Mouse (Mus musculus) forebrain, postnatal 0 days (tissue): ENCODE results near the gene Gm2916. TPM values are rescaled to one million over a fixed set of nuclear protein-coding genes. Genes with fewer than 3 reads are reported as not detected.
"Not testable (repeated sequence)": the region's sequence is repeated elsewhere in the genome, so short reads cannot be mapped to it uniquely, and the experiment has no call there.

Source experiments
- ATAC-seq: fragments of 200-750 bp; cut with Nextera tagmentation; 2 replicates; pipeline ENCODE4 v1.8.0; 2017; ENCODE audit warnings: mild to moderate bottlenecking, moderate library complexity
- DNase-seq: peaks from one replicate; pipeline ENCODE4 v3.0.0-alpha.2; 2015
- H3K27ac ChIP-seq: fragments of 300-500 bp; sonication (generic); 2 replicates; pipeline ENCODE4 v1.5.1; 2014; ENCODE audit warnings: low read depth, mild to moderate bottlenecking, antibody characterized with exemption, low read length, moderate library complexity, mixed read lengths
- H3K27me3 ChIP-seq: fragments of 300-500 bp; sonication (generic); 2 replicates; pipeline ENCODE4 v1.6.1; 2014; ENCODE audit warnings: mild to moderate bottlenecking, low read length, mixed read lengths; ENCODE audit not compliant: insufficient read depth
- H3K36me3 ChIP-seq: fragments of 300-500 bp; sonication (generic); 2 replicates; pipeline ENCODE4 v1.6.1; 2014; ENCODE audit warnings: mild to moderate bottlenecking, moderate library complexity; ENCODE audit not compliant: insufficient read depth
- H3K4me1 ChIP-seq: fragments of 300-500 bp; sonication (generic); 2 replicates; pipeline ENCODE4 v1.6.1; 2014; ENCODE audit warnings: antibody characterized with exemption; ENCODE audit not compliant: insufficient read depth
- H3K4me2 ChIP-seq: fragments of 300-500 bp; sonication (generic); 2 replicates; pipeline ENCODE4 v1.6.1; 2014; ENCODE audit warnings: low read depth, mild to moderate bottlenecking, moderate library complexity
- H3K4me3 ChIP-seq: fragments of 300-500 bp; sonication (generic); 2 replicates; pipeline ENCODE4 v1.5.1; 2014; ENCODE audit warnings: low read depth, low read length, mixed read lengths
- H3K9ac ChIP-seq: fragments of 300-500 bp; sonication (generic); 2 replicates; pipeline ENCODE4 v1.6.1; 2014; ENCODE audit warnings: mild to moderate bottlenecking
- H3K9me3 ChIP-seq: fragments of 300-500 bp; sonication (generic); 2 replicates; pipeline ENCODE4 v1.6.1; 2016; ENCODE audit warnings: low read length
- WGBS: fragments of 180-500 bp; shearing (Covaris S2); extraction: QIAGEN DNeasy Blood & Tissue Kit; methylation state at CpG from one replicate; pipeline ENCODE4 v1.1.7; 2014; 5-methylcytosine and 5-hydroxymethylcytosine counted together
- polyA plus RNA-seq: library from polyadenylated mRNA; unstranded; fragments of >200 nt; fragmentation: Nextera tagmentation; extraction: Ambion mirVana; gene quantifications from 2 replicates; pipeline ENCODE4 v1.2.1, GENCODE M21; 2015
- total RNA-seq: library from RNA; depleted of rRNA; stranded (reverse); fragments of >200 nt; gene quantifications from 2 replicates; pipeline ENCODE4 v1.2.3, GENCODE M21; 2014; rRNA removed

Gene Gm2916
- total RNA-seq: 0.15 TPM in 1 of 2 replicates, not detected in the other
- polyA plus RNA-seq: 0.13 TPM in 1 of 2 replicates, not detected in the other

- H3K4me1 ChIP-seq, H3K9ac ChIP-seq, ATAC-seq, H3K9me3 ChIP-seq, H3K4me3 ChIP-seq, H3K36me3 ChIP-seq, H3K4me2 ChIP-seq, DNase-seq, H3K27me3 ChIP-seq, H3K27ac ChIP-seq: not testable (repeated sequence)
- WGBS: no CpG with 5 or more reads among the region's 1 CpGs
These were observed at the start of gene Gm2916 for GRCm38 (mm10) chr14:3883872-3884271. Gm2916 (plus strand) TSS chr14:3884172.

GRCm38 (mm10) chr14:3845945-3846344 lies 38.0 kb upstream of the Gm2916 start, which contains the start of gene Gm3033:
Gm3033 (plus strand) TSS chr14:3846245.
- whole genome bisulfite sequencing: no CpG with 5 or more reads among the region's 2 CpGs
- not testable (repeated sequence) for H3K27me3 ChIP-seq, ATAC-seq, H3K9me3 ChIP-seq, H3K4me1 ChIP-seq, H3K27ac ChIP-seq, H3K36me3 ChIP-seq, H3K9ac ChIP-seq, DNase-seq, H3K4me2 ChIP-seq, H3K4me3 ChIP-seq

- H3K27me3 ChIP-seq, DNase-seq, H3K4me1 ChIP-seq, H3K27ac ChIP-seq, H3K9ac ChIP-seq, H3K4me2 ChIP-seq, H3K9me3 ChIP-seq, ATAC-seq, H3K4me3 ChIP-seq, H3K36me3 ChIP-seq: not testable (repeated sequence)
- no CpG with 5 or more reads among the region's 2 CpGs for whole genome bisulfite sequencing
These were observed 47.5 kb downstream of the Gm2916 start, which contains the start of gene Gm3029 for GRCm38 (mm10) chr14:3931456-3931855. Gm3029 (plus strand) TSS chr14:3931756.

- H3K9me3 ChIP-seq, ATAC-seq, H3K4me3 ChIP-seq, H3K36me3 ChIP-seq, H3K27ac ChIP-seq, H3K9ac ChIP-seq, H3K4me1 ChIP-seq, DNase-seq, H3K27me3 ChIP-seq, H3K4me2 ChIP-seq: not testable (repeated sequence)
- no CpG with 5 or more reads among the region's 2 CpGs for WGBS
These were observed 79.3 kb downstream of the Gm2916 start, which contains the start of gene Gm3095 for GRCm38 (mm10) chr14:3963247-3963646. Gm3095 (plus strand) TSS chr14:3963547.

Other genes starting within 250 kb of the Gm2916 start
- not detected in 2 replicates for gene Gm3012, start 249.7 kb upstream of the Gm2916 start, total RNA-seq
- gene Gm3012, start 249.7 kb upstream of the Gm2916 start, polyA plus RNA-seq: not detected in 2 replicates
- gene Gm3020, start 232.1 kb upstream of the Gm2916 start, total RNA-seq: 9.5 and 9.6 TPM in 2 replicates
- 22.7 and 23.8 TPM in 2 replicates for gene Gm3020, start 232.1 kb upstream of the Gm2916 start, polyA plus RNA-seq
- not detected in 2 replicates for gene Gm3043, start 195.4 kb upstream of the Gm2916 start, total RNA-seq
- not detected in 2 replicates for gene Gm3043, start 195.4 kb upstream of the Gm2916 start, polyA plus RNA-seq
- 7.9 and 9.7 TPM in 2 replicates for gene Gm3002, start 74.1 kb upstream of the Gm2916 start, total RNA-seq
- 5.5 and 6.0 TPM in 2 replicates for gene Gm3002, start 74.1 kb upstream of the Gm2916 start, polyA plus RNA-seq
- gene Gm3033, start 37.9 kb upstream of the Gm2916 start, total RNA-seq: 0.38 TPM in 1 of 2 replicates, not detected in the other
- not detected in 2 replicates for gene Gm3033, start 37.9 kb upstream of the Gm2916 start, polyA plus RNA-seq
- gene Gm3029, start 47.6 kb downstream of the Gm2916 start, total RNA-seq: not detected in 2 replicates
- not detected in 2 replicates for gene Gm3029, start 47.6 kb downstream of the Gm2916 start, polyA plus RNA-seq
- 0.77 and 2.6 TPM in 2 replicates for gene Gm3095, start 79.4 kb downstream of the Gm2916 start, total RNA-seq
- gene Gm3095, start 79.4 kb downstream of the Gm2916 start, polyA plus RNA-seq: 0.77 and 1.1 TPM in 2 replicates
- gene Gm3099, start 114.2 kb downstream of the Gm2916 start, total RNA-seq: not detected in 2 replicates
- gene Gm3099, start 114.2 kb downstream of the Gm2916 start, polyA plus RNA-seq: not detected in 2 replicates
- gene Gm5796, start 139.8 kb downstream of the Gm2916 start, total RNA-seq: 5.8 and 6.2 TPM in 2 replicates
- 5.0 and 6.9 TPM in 2 replicates for gene Gm5796, start 139.8 kb downstream of the Gm2916 start, polyA plus RNA-seq
- not detected in 2 replicates for gene Gm3115, start 199.9 kb downstream of the Gm2916 start, total RNA-seq
- gene Gm3115, start 199.9 kb downstream of the Gm2916 start, polyA plus RNA-seq: not detected in 2 replicates
- gene Gm8108, start 226.4 kb downstream of the Gm2916 start, total RNA-seq: 4.6 and 5.3 TPM in 2 replicates
- gene Gm8108, start 226.4 kb downstream of the Gm2916 start, polyA plus RNA-seq: 5.5 and 5.7 TPM in 2 replicates